Mouse (Mus musculus) embryonic facial prominence, embryonic 13.5 days (tissue): ENCODE data around the gene Micu1. TPM values are rescaled to one million over a fixed set of nuclear protein-coding genes. Genes with fewer than 3 reads are reported as not detected.

Experiments used
- ATAC-seq: fragments of 200-750 bp; cut with Nextera tagmentation; 2 replicates; pipeline ENCODE4 v1.8.0; 2017; ENCODE audit warnings: low read depth; ENCODE audit not compliant: insufficient number of reproducible peaks, insufficient read depth, low FRiP score, low TSS enrichment
- H3K27ac ChIP-seq: fragments of 300-500 bp; sonication (generic); 2 replicates; pipeline ENCODE4 v1.5.1; 2015; ENCODE audit warnings: moderate library complexity, mild to moderate bottlenecking, inconsistent platforms
- H3K27me3 ChIP-seq: fragments of 300-500 bp; sonication (generic); 2 replicates; pipeline ENCODE4 v1.6.1; 2015; ENCODE audit warnings: mild to moderate bottlenecking, inconsistent platforms
- H3K36me3 ChIP-seq: fragments of 300-500 bp; sonication (generic); 2 replicates; pipeline ENCODE4 v1.6.1; 2015; ENCODE audit warnings: mild to moderate bottlenecking, inconsistent platforms
- H3K4me1 ChIP-seq: fragments of 300-500 bp; sonication (generic); 2 replicates; pipeline ENCODE4 v1.6.1; 2015; ENCODE audit warnings: inconsistent platforms
- H3K4me2 ChIP-seq: fragments of 300-500 bp; sonication (generic); 2 replicates; pipeline ENCODE4 v1.6.1; 2015; ENCODE audit warnings: moderate library complexity, mild to moderate bottlenecking, inconsistent platforms
- H3K4me3 ChIP-seq: fragments of 300-500 bp; sonication (generic); 2 replicates; pipeline ENCODE4 v1.5.1; 2015; ENCODE audit warnings: mild to moderate bottlenecking, inconsistent platforms
- H3K9ac ChIP-seq: fragments of 300-500 bp; sonication (generic); 2 replicates; pipeline ENCODE4 v1.6.1; 2015; ENCODE audit warnings: mild to moderate bottlenecking, inconsistent platforms
- H3K9me3 ChIP-seq: fragments of 300-500 bp; sonication (generic); 2 replicates; pipeline ENCODE4 v1.6.1; 2016; ENCODE audit warnings: inconsistent platforms
- WGBS: fragments of 180-500 bp; shearing (Covaris S2); methylation state at CpG from one replicate; pipeline ENCODE4 v1.1.7; 2015; ENCODE audit warnings: mixed read lengths; 5-methylcytosine and 5-hydroxymethylcytosine counted together
- polyA plus RNA-seq: library from polyadenylated mRNA; unstranded; fragments of >200 nt; fragmentation: Nextera tagmentation; extraction: Ambion mirVana; gene quantifications from 2 replicates; pipeline ENCODE4 v1.2.1, GENCODE M21; 2015

Micu1 gene
- polyA plus RNA-seq, 1 experiment from 2014 or later, result 73.1 TPM

DNA sequence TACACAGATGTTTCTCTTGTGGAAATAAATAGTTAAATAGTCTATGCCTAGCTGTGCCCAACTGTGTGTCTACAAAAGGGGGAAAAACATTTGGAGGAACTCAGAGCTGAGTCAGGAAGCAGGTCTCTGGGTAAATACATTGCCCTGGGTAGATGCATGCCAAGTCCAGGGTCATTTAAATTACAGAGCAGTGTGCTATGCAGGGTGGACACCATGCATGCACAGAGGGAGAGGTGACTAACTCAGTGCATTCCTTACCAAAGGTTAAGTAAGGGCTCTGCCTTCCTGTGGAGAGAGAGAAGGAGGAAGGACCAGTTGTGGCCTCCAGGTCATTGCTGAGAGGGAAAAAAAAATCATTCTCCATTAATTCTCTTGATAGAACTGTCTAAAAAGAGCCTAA, 22.4 kb downstream of the Micu1 start:
- Histone ChIP-seq H3K27ac (no peak overlapping the region), H3K4me3 (no peak overlapping the region), H3K4me1 (peaks cover 13% of the 10 kb centered on the region), H3K9me3 (no peaks in the 10 kb centered on the region), H3K36me3 (peaks cover 6% of the 10 kb centered on the region; the same call in 1 of the 2 replicates), H3K4me2 (no peak overlapping the region), H3K9ac (no peak overlapping the region), H3K27me3 (no peaks in the 10 kb centered on the region)
- ATAC-seq, result no peak

DNA sequence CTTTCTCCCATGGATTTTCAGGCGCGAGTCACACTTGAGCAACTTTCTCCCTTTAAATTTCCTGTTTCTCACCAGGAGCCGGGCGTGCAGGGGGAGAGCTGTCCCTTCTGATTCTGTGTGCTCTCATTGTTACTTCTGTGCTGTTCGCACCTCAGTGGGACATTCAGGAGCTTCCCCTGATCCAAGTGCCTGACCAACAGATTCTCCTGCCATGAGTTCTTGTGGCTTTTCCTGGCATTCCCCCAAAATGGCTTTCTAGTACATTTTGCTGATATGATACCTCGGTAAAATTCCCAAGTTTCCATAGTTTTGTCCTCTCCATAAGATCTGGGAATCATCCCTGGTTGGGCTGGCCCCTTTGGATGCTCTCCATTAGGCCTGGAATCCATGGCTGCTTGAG, 25.0 kb downstream of the Micu1 start:
- Histone ChIP-seq H3K36me3 (peaks cover 6% of the 10 kb centered on the region; the same call in 1 of the 2 replicates), H3K9me3 (no peaks in the 10 kb centered on the region), H3K9ac (no peak overlapping the region), H3K27me3 (no peaks in the 10 kb centered on the region), H3K27ac (no peak overlapping the region), H3K4me3 (no peak overlapping the region), H3K4me2 (no peak overlapping the region), H3K4me1 (peaks cover 11% of the 10 kb centered on the region; the same call in 1 of the 2 replicates)
- ATAC-seq, result no peak
- 60% methylated on average over 6 of the region's 6 CpGs for WGBS

DNA sequence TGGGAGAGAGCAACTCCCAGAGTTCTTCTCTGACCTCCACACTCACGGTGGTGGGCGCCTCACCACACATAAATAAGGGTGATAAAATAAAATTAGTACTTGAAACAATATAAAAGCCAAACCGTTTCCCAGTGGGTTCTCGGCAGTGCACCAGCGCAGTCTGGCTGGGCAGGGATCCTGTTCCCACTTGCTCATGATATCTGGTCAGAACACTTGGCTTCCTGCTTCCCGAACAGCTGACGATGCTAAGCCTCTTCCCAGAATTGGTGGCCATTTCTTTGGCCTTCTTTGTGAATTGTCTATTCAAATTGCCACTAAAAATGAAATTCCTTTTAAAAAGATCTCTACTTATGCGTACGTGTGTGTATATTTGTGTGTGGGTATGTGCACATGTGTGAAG, 27.0 kb downstream of the Micu1 start:
- no peak overlapping the region for H3K4me3 ChIP-seq
- H3K9ac ChIP-seq, result no peak overlapping the region
- no peak overlapping the region for H3K4me2 ChIP-seq
- ATAC-seq, result no peak
- 0 out of 2 replicates have a peak, but pooled peaks cover 7% of the 10 kb centered on the region for H3K4me1 ChIP-seq
- no peaks in the 10 kb centered on the region for H3K9me3 ChIP-seq
- no peaks in the 10 kb centered on the region for H3K27me3 ChIP-seq
- H3K27ac ChIP-seq, result no peak overlapping the region
- H3K36me3 ChIP-seq, result peaks cover 22% of the 10 kb centered on the region
- WGBS, result 93% methylated on average over 9 of the region's 9 CpGs

DNA sequence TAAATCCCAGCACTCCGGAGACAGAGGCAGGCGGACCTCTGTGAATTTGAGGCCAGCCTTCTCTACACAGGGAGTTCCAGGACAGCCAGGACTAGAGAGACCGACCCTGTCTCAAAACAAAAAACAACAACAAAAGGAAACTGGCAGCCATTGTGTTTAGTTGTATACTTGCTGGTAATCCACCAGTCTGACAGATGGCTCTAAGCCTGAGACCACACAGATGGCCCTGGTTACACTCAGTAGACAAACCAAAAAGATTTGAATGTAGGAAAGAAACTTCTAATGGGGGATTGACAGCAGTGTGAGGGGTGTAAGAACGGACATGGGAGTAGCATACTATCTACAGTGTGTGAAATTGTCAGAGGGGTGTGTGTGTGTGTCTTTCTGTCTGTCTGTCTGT, 27.6 kb downstream of the Micu1 start:
- H3K4me3 ChIP-seq, result no peak overlapping the region
- H3K27me3 ChIP-seq, result no peaks in the 10 kb centered on the region
- peaks cover 22% of the 10 kb centered on the region for H3K36me3 ChIP-seq
- 80% methylated on average over 4 of the region's 4 CpGs for WGBS
- H3K4me2 ChIP-seq, result no peak overlapping the region
- H3K9ac ChIP-seq, result no peak overlapping the region
- H3K9me3 ChIP-seq, result no peaks in the 10 kb centered on the region
- H3K4me1 ChIP-seq, result 0 out of 2 replicates have a peak, but pooled peaks cover 4% of the 10 kb centered on the region
- H3K27ac ChIP-seq, result no peak overlapping the region
- ATAC-seq, result no peak

DNA sequence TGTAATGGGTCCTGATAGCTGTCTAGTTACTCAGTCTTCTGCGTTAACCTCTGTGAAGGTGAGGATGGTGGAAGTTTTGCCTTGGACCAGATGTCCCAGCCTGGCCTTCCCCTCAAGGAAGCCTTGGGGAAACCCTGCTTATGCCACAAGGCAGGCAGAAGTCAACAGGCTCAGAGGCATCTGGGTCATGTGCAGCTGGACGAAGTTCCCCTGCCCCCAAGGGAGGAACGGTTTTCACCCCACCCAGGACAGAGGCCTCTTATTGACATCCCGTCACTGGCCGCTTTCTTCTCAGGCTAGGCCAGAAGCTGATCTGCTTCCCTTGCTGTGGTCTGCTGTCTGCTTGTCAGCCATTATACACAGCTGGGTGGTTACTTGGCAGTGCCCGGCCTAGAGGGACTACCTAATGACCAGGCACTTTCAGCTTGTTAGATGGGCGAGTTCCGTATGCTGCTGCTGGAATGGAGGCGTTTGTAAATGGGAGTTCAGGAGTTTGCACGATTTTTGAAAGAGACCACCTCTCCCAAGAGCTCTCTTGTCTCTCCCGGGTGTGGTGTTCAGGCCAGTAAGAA, 33.8 kb downstream of the Micu1 start:
- no peak for ATAC-seq
- 74% methylated on average over 11 of the region's 11 CpGs for WGBS
- Histone ChIP-seq H3K4me3 (no peak overlapping the region), H3K4me1 (no peaks in the 10 kb centered on the region), H3K9me3 (no peaks in the 10 kb centered on the region), H3K9ac (no peak overlapping the region), H3K36me3 (peaks cover 32% of the 10 kb centered on the region), H3K27me3 (no peaks in the 10 kb centered on the region), H3K27ac (no peak overlapping the region), H3K4me2 (no peak overlapping the region)

DNA sequence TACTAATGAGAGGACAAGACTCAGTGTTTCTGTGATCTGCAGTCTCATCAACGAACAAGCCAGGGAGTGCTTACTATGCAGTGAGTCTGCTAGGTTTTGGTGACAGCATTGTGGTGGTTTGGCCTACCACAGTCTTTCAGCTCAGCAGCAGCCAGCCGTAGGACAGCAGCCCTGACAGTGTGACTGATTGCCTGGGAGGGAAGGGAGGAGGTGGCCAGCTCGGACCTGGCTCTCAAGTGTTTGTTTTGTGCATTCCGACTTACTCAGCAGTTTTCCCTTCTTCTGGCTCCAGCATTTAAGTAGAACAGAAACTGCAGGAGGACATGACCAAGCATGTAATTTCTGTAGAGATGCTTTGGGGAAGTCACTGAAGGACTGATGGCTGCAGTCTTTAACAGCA, 39.2 kb downstream of the Micu1 start:
- Histone ChIP-seq H3K27me3 (no peaks in the 10 kb centered on the region), H3K36me3 (peaks cover 40% of the 10 kb centered on the region), H3K9ac (no peak overlapping the region), H3K9me3 (no peaks in the 10 kb centered on the region), H3K27ac (no peak overlapping the region), H3K4me3 (no peak overlapping the region), H3K4me1 (no peaks in the 10 kb centered on the region), H3K4me2 (no peak overlapping the region)
- no peak for ATAC-seq
- WGBS, result 63% methylated on average over 4 of the region's 4 CpGs

DNA sequence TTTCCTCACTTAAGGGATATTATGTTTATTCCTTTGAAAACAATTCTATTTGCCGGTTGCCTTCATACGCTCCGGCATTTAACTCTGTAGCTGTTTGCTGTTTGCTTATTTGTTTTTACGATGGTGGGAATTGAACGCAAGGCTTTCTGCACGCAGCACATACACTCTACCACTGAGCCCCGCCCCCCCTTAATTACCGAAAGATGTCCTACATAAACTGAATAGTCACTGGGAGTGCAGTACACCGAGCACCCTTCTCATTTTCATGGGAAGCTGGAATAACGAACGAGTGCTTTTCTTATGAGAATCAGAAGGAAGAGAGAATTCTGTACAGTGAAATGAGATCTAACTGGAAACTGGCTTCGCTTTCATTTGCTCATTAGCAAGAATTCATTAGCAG, 41.1 kb downstream of the Micu1 start:
- Histone ChIP-seq H3K27ac (no peak overlapping the region), H3K9ac (no peak overlapping the region), H3K4me3 (no peak overlapping the region), H3K4me1 (no peaks in the 10 kb centered on the region), H3K27me3 (no peaks in the 10 kb centered on the region), H3K9me3 (no peaks in the 10 kb centered on the region), H3K36me3 (peaks cover 36% of the 10 kb centered on the region), H3K4me2 (no peak overlapping the region)
- no peak for ATAC-seq
- 73% methylated on average over 12 of the region's 12 CpGs for WGBS

DNA sequence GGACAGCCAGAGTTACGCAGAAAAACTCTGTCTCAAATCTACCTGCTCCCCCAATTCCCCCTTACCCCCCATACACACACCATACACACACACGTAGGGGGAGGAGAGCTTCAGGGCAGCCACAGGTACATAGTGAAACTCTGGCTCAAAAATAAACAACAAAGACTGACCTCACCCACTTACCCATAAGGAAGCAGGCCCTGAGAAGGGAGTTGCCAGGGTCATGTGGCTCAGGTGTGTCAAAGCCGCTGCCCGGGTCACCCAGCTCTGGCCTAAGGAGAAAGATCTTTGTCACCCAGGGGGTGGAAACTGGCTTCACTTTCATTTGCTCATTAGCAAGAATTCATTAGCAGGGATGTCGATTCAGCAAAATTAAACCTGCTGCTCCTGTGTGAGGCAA, 41.7 kb downstream of the Micu1 start:
- Histone ChIP-seq H3K27ac (no peak overlapping the region), H3K9me3 (no peaks in the 10 kb centered on the region), H3K4me1 (no peaks in the 10 kb centered on the region), H3K27me3 (no peaks in the 10 kb centered on the region), H3K36me3 (peaks cover 36% of the 10 kb centered on the region), H3K4me3 (no peak overlapping the region), H3K4me2 (no peak overlapping the region), H3K9ac (no peak overlapping the region)
- no peak for ATAC-seq
- WGBS, result 90% methylated on average over 5 of the region's 5 CpGs

DNA sequence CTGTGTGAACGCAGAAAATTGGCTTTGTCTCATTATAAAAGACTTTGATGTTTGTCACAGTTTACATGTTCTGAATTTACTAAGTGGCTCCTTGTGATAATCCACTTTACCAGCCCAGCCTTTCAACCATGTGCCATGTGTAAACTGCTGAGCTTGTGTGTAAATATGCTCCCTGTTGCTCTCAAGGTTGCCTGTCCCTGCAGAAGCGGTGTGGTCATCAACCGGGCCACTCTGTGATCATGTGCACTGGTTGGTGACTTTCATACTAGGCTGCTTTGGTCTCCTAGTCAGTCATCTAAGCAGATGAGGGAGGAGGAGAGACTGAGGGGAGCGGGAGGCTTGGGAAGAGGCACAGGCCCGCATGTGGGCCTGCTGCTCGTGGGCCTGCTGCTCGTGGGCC, 45.1 kb downstream of the Micu1 start:
- Histone ChIP-seq H3K36me3 (peaks cover 20% of the 10 kb centered on the region), H3K4me2 (no peak overlapping the region), H3K4me3 (no peak overlapping the region), H3K9me3 (peaks cover 2% of the 10 kb centered on the region; the same call in 1 of the 2 replicates), H3K9ac (no peak overlapping the region), H3K27ac (no peak overlapping the region), H3K27me3 (no peaks in the 10 kb centered on the region), H3K4me1 (no peaks in the 10 kb centered on the region)
- no peak for ATAC-seq
- 75% methylated on average over 7 of the region's 7 CpGs for WGBS

DNA sequence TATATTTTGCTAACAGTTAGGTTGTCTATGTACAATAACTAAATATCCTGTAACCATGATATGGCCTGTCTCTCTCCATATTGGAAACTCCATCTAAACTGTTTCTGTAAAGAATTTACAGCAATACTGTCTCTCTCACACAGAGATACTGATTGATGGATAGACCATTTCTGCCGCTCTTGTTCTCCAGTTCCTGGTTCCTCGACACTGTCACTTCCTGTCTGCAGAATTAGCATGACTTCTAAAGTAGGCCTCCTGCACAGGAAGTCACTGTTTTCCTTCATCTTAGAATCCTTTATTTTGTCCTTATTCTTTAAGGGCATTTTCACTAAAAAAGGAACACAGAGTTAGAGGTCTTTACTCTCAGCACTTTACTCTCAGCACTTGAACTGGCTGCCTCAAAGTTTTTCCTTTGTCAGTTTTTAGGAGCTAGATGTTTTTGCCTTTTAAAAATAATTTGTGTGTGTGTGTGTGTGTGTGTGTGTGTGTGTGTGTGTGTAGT, 46.5 kb downstream of the Micu1 start:
- H3K27me3 ChIP-seq, result no peaks in the 10 kb centered on the region
- peaks cover 6% of the 10 kb centered on the region; the same call in 1 of the 2 replicates for H3K9me3 ChIP-seq
- H3K9ac ChIP-seq, result no peak overlapping the region
- no peak overlapping the region for H3K4me2 ChIP-seq
- no peaks in the 10 kb centered on the region for H3K4me1 ChIP-seq
- no peak for ATAC-seq
- no peak overlapping the region for H3K4me3 ChIP-seq
- no peak overlapping the region for H3K27ac ChIP-seq
- 57% methylated on average over 2 of the region's 2 CpGs for WGBS
- peaks cover 26% of the 10 kb centered on the region for H3K36me3 ChIP-seq

DNA sequence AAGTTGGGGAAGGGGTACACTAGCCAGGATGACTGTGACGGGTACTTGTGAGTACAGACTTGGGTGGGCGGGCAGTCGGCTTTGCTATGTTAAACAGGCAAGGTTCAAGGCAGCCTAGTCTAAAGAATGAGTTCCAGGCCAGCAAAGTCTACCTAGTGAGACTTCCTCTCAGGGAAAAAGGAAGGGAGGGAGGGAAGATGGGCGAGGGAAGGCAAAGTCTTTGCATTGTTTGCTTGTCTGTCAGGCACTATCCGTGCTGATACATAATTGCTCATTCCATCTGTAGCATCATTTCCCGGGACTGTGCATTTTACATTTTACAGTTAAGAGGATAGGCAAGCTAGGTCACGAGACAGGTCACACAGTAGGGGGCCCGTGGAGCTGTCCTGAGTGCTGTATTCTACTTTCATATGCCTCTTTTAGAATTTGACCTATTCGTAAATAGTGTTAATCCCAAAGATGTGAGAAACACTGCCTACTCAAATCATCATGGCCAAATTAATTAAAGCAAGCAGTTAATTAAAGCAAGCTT, 51.3 kb downstream of the Micu1 start:
- peaks cover 6% of the 10 kb centered on the region; the same call in 1 of the 2 replicates for H3K9me3 ChIP-seq
- ATAC-seq, result no peak
- WGBS, result 78% methylated on average over 9 of the region's 9 CpGs
- H3K4me1 ChIP-seq, result peaks cover 30% of the 10 kb centered on the region
- H3K9ac ChIP-seq, result no peak overlapping the region
- no peak overlapping the region for H3K4me3 ChIP-seq
- peaks cover 12% of the 10 kb centered on the region for H3K36me3 ChIP-seq
- H3K27me3 ChIP-seq, result no peaks in the 10 kb centered on the region
- H3K4me2 ChIP-seq, result no peak overlapping the region
- no peak overlapping the region for H3K27ac ChIP-seq

DNA sequence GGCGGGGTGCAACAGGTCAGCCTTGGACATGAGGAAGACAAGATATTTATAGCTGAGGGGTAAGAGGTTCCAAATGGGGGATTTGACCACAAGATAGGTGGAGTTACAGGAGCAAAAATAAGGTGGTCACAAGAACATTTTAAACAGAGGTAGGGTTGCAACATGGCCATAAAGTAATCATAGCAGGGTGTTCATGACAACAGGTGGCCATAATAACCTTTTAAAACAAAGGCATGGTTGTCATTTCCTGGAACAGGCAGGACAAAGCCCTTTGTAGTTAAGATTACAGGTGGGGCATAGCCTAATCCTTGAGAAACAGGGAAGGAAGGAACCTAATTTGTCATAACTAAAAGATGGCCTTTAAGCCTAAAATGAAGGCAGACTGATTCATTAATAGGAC, 51.8 kb downstream of the Micu1 start:
- H3K27me3 ChIP-seq, result no peaks in the 10 kb centered on the region
- no peak for ATAC-seq
- no peak overlapping the region for H3K27ac ChIP-seq
- no peak overlapping the region for H3K4me3 ChIP-seq
- peaks cover 12% of the 10 kb centered on the region for H3K36me3 ChIP-seq
- H3K9me3 ChIP-seq, result peaks cover 6% of the 10 kb centered on the region; the same call in 1 of the 2 replicates
- 85% methylated on average over 1 of the region's 1 CpGs for WGBS
- H3K4me2 ChIP-seq, result no peak overlapping the region
- H3K4me1 ChIP-seq, result peaks cover 30% of the 10 kb centered on the region
- no peak overlapping the region for H3K9ac ChIP-seq
